Mouse (Mus musculus) stomach, postnatal 0 days (tissue): ENCODE data around the gene Wdfy1. TPM values are rescaled to one million over a fixed set of nuclear protein-coding genes. Genes with fewer than 3 reads are reported as not detected.

Source experiments
- ATAC-seq: fragments of 200-750 bp; cut with Nextera tagmentation; 2 replicates; pipeline ENCODE4 v1.8.0; 2017; ENCODE audit not compliant: low FRiP score, low TSS enrichment
- DNase-seq: peaks from one replicate; pipeline ENCODE4 v3.0.0-alpha.2; 2016; ENCODE audit warnings: low spot score
- H3K27ac ChIP-seq: fragments of 300-500 bp; sonication (generic); replicated peaks from 2 replicates; pipeline ENCODE4 v1.5.1; 2014; ENCODE audit warnings: mild to moderate bottlenecking, control low read depth
- H3K27me3 ChIP-seq: fragments of 300-500 bp; sonication (generic); 2 replicates; pipeline ENCODE4 v1.6.1; 2014; ENCODE audit warnings: low read length; ENCODE audit not compliant: control insufficient read depth, insufficient read depth
- H3K36me3 ChIP-seq: fragments of 300-500 bp; sonication (generic); 2 replicates; pipeline ENCODE4 v1.6.1; 2014; ENCODE audit warnings: low read length, mixed read lengths; ENCODE audit not compliant: control insufficient read depth, insufficient read depth
- H3K4me1 ChIP-seq: fragments of 300-500 bp; sonication (generic); replicated peaks from 2 replicates; pipeline ENCODE4 v1.6.1; 2014; ENCODE audit warnings: antibody characterized with exemption; ENCODE audit not compliant: control insufficient read depth, insufficient read depth
- H3K4me2 ChIP-seq: fragments of 300-500 bp; sonication (generic); replicated peaks from 2 replicates; pipeline ENCODE4 v1.6.1; 2014; ENCODE audit warnings: low read depth, mild to moderate bottlenecking, control low read depth, moderate library complexity
- H3K4me3 ChIP-seq: fragments of 300-500 bp; sonication (generic); 2 replicates; pipeline ENCODE4 v1.5.1; 2014; ENCODE audit warnings: low read depth, low read length, control low read depth
- H3K9ac ChIP-seq: fragments of 300-500 bp; sonication (generic); 2 replicates; pipeline ENCODE4 v1.6.1; 2014; ENCODE audit warnings: mild to moderate bottlenecking, low read length, control low read depth, mixed read lengths
- H3K9me3 ChIP-seq: fragments of 300-500 bp; sonication (generic); 2 replicates; pipeline ENCODE4 v1.6.1; 2016; ENCODE audit warnings: low read length; ENCODE audit not compliant: control insufficient read depth
- CTCF ChIP-seq: IDR thresholded peaks from 2 replicates; pipeline ENCODE4 v1.5.1; 2016; ENCODE audit warnings: antibody characterized with exemption, low read depth, mild to moderate bottlenecking, moderate library complexity
- EP300 ChIP-seq: optimal IDR thresholded peaks from 2 replicates; pipeline ENCODE3; 2016; ENCODE audit warnings: antibody characterized with exemption
- WGBS: fragments of 180-500 bp; shearing (Covaris S2); extraction: QIAGEN DNeasy Blood & Tissue Kit; methylation state at CpG from one replicate; pipeline ENCODE4 v1.1.7; 2014; 5-methylcytosine and 5-hydroxymethylcytosine counted together
- polyA plus RNA-seq: library from polyadenylated mRNA; unstranded; fragments of >200 nt; fragmentation: Nextera tagmentation; extraction: Ambion mirVana; gene quantifications from 2 replicates; pipeline ENCODE4 v1.2.1, GENCODE M21; 2015

The Wdfy1 gene
- polyA plus RNA-seq, 1 experiment from 2014 or later = 32.6 TPM

GRCm38 (mm10) chr1:79759006-79759405 is 16.9 kb downstream of the Wdfy1 start:
- no peak for ATAC-seq
- Histone ChIP-seq H3K27me3 (no peaks in the 10 kb centered on the region), H3K9me3 (no peaks in the 10 kb centered on the region), H3K4me1 (peaks cover 4% of the 10 kb centered on the region), H3K27ac (no peak overlapping the region), H3K9ac (no peak overlapping the region), H3K36me3 (no peaks in the 10 kb centered on the region), H3K4me2 (no peak overlapping the region), H3K4me3 (no peak overlapping the region)
- no peak for TF ChIP-seq CTCF
- no peak for TF ChIP-seq EP300
- WGBS = 43% methylated on average over 2 of the region's 2 CpGs
- DNase-seq = no peak

- no peak for ATAC-seq
- TF ChIP-seq CTCF = no peak
- TF ChIP-seq EP300 = no peak
Measured at GRCm38 (mm10) chr1:79757597-79757996, 18.3 kb downstream of the Wdfy1 start.

DNA sequence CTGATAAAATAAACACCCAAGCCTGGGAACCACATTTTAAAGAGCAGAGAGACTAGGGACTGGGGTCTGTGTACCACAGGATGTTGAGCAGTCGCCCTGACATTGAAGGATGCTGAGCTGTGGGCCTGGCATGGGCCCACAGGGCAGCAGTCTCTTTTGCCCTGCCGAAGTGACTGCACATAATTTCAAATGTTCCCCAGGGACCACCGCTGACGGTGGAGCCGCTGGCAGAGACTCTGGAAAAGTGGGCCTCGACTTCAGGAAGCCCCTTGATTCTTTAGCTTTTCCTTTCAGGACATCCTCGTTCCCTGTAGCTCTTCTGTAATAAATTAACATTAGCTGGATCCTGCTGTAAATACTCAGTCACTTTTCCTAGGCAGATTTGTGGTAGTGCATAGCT is 18.8 kb downstream of the Wdfy1 start:
- ATAC-seq (no peak), DNase-seq (no peak)
- no peak overlapping the region for H3K4me3 ChIP-seq
- H3K27me3 ChIP-seq = no peaks in the 10 kb centered on the region
- peaks cover 4% of the 10 kb centered on the region for H3K4me1 ChIP-seq
- H3K9me3 ChIP-seq = no peaks in the 10 kb centered on the region
- H3K9ac ChIP-seq = no peak overlapping the region
- H3K27ac ChIP-seq = no peak overlapping the region
- no peaks in the 10 kb centered on the region for H3K36me3 ChIP-seq
- TF ChIP-seq EP300 = no peak
- TF ChIP-seq CTCF = no peak
- H3K4me2 ChIP-seq = no peak overlapping the region
- WGBS = 60% methylated on average over 7 of the region's 7 CpGs

More at GRCm38 (mm10) chr1:79757597-79757996, 18.3 kb downstream of the Wdfy1 start:
- Histone ChIP-seq H3K27ac (no peak overlapping the region; the same call in 1 of the 2 replicates), H3K4me1 (peaks cover 4% of the 10 kb centered on the region), H3K4me2 (no peak overlapping the region), H3K9ac (no peak overlapping the region), H3K9me3 (no peaks in the 10 kb centered on the region), H3K36me3 (no peaks in the 10 kb centered on the region), H3K4me3 (no peak overlapping the region), H3K27me3 (no peaks in the 10 kb centered on the region)
- DNase-seq = no peak
- 63% methylated on average over 4 of the region's 4 CpGs for WGBS

- Histone ChIP-seq H3K36me3 (no peaks in the 10 kb centered on the region), H3K9ac (no peak overlapping the region), H3K4me3 (no peak overlapping the region), H3K9me3 (no peaks in the 10 kb centered on the region), H3K4me2 (no peak overlapping the region), H3K27ac (no peak overlapping the region), H3K27me3 (no peaks in the 10 kb centered on the region), H3K4me1 (peaks cover 4% of the 10 kb centered on the region)
- ATAC-seq = no peak
- no peak for DNase-seq
- TF ChIP-seq EP300 (no peak), CTCF (no peak)
- 95% methylated on average over 5 of the region's 5 CpGs for WGBS
Measured at GRCm38 (mm10) chr1:79756417-79756816, 19.5 kb downstream of the Wdfy1 start.

GRCm38 (mm10) chr1:79755376-79755775 is 20.6 kb downstream of the Wdfy1 start:
- DNase-seq (no peak), ATAC-seq (no peak)
- 39% methylated on average over 2 of the region's 2 CpGs for WGBS
- Histone ChIP-seq H3K9ac (no peak overlapping the region), H3K4me2 (no peak overlapping the region), H3K9me3 (no peaks in the 10 kb centered on the region), H3K27me3 (no peaks in the 10 kb centered on the region), H3K36me3 (no peaks in the 10 kb centered on the region), H3K4me3 (no peak overlapping the region), H3K4me1 (no peaks in the 10 kb centered on the region; the same call in 1 of the 2 replicates), H3K27ac (no peak overlapping the region)
- TF ChIP-seq EP300 = no peak

DNA sequence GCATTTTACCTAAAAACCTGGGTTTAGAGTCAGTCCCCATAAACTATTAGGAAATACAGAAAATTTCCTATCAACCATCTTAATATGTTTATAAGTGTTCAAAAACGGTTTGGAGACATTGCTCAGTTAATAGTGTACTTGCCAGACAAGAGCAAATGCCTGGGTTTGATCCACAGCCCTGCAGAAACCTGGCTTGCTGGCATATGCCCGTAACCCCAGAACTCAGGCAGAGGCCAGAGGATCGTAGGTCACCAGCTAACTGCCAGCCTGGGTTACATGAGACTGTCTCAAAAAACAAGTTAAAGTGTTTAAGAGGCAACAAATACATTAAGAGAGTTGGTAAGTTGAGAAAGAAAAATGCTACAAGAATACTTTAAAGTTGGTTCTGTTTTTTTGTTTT is 21.0 kb downstream of the Wdfy1 start:
- H3K27me3 ChIP-seq = no peaks in the 10 kb centered on the region
- no peaks in the 10 kb centered on the region for H3K36me3 ChIP-seq
- H3K9ac ChIP-seq = no peak overlapping the region
- no peak overlapping the region for H3K4me3 ChIP-seq
- no peak overlapping the region for H3K27ac ChIP-seq
- H3K9me3 ChIP-seq = no peaks in the 10 kb centered on the region
- no peaks in the 10 kb centered on the region; the same call in 1 of the 2 replicates for H3K4me1 ChIP-seq
- H3K4me2 ChIP-seq = no peak overlapping the region
- ATAC-seq = no peak
- no peak for DNase-seq
- WGBS = 80% methylated on average over 3 of the region's 3 CpGs
- TF ChIP-seq CTCF = no peak
- TF ChIP-seq EP300 = no peak
